Mouse (Mus musculus) layer of hippocampus, adult 9-10 months (tissue): Measurements from ENCODE around the gene H2al2b.
"Not testable (repeated sequence)": the region's sequence is repeated elsewhere in the genome, so short reads cannot be mapped to it uniquely, and the experiment has no call there.

Experiments
- DNase-seq: peaks from one replicate; pipeline ENCODE4 v3.0.0; 2022; ENCODE audit warnings: low spot score

Gene H2al2b

DNA sequence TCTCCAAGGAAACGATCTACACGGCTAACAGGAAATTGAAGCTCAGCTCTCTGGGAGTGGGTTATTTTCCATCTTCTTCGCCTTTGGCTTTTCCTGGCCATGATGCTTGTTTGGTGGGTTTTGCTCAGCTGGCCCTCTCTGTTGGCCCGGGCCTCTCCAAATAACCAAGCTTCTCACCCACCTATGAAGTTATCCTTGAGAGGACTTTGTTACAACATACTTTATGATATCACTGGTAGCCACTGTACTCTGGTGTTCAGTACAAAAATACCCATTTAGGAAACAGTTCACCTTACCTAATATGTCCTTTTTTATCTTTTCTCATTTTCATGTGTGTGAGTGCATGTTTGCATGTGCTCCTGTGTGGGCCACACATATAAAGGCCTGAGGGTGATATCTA, at the start of gene H2al2b:
H2al2b (minus strand) TSS at position 101 of the 400 bp plus-strand sequence.
- DNase-seq: not testable (repeated sequence)
